Comparison of ENCODE assay signal across 9 mouse cellular contexts in genomic region chr2:155825904-155826629, GRCm38 (mm10). TPM values are rescaled to one million over a fixed set of nuclear protein-coding genes. Genes with fewer than 3 reads are reported as not detected.
DNase-seq lines count a peak whose midpoint lies in the region; ATAC-seq and TF ChIP-seq lines count a peak whose summit lies in the region.
"Had no signal": no experiment of that assay in that cellular context is flagged by ENCODE, and none has a peak within 500 bp of the region (broad histone marks: within the 10 kb centered on the region; RNA-seq: fewer than 3 reads in every experiment).

No protein-coding gene starts in this region.

- peaks cover 17% of the 10 kb centered on the region for H3K36me3 ChIP-seq in midbrain, embryonic 15.5 days (replicated peaks)

- intact Hi-C loops in left cerebral cortex, adult 2 months (cut with DNase I): no loop called here

- 3% methylated on average over 52 of the region's 52 CpGs for WGBS in midbrain, embryonic 15.5 days

- peaks cover 21% of the 10 kb centered on the region for H3K4me1 ChIP-seq in midbrain, embryonic 15.5 days

- peak; percentile 77 for ATAC-seq in erythroid progenitor cell, adult 5-6 weeks (replicated peaks; ENCODE audit: low FRiP score, poor library complexity, severe bottlenecking)
- ATAC-seq in midbrain, embryonic 15.5 days (replicated peaks): peak; percentile 1; the same call in 1 of the 2 replicates

- no peak for TF ChIP-seq CTCF in left cerebral cortex, adult 2 months (IDR thresholded peaks at IDR 0.05)

- H3K4me2 ChIP-seq in midbrain, embryonic 15.5 days: peak overlapping the region; percentile 85

- H3K27me3 ChIP-seq in midbrain, embryonic 15.5 days (replicated peaks): no peaks in the 10 kb centered on the region

- H3K4me3 ChIP-seq in left cerebral cortex, adult 2 months: peak overlapping the region; percentile 63
- H3K4me3 ChIP-seq in midbrain, embryonic 15.5 days: peak overlapping the region; percentile 71

- H3K9ac ChIP-seq in midbrain, embryonic 15.5 days: peak overlapping the region; percentile 60

- peak overlapping the region; percentile 77 for H3K27ac ChIP-seq in left cerebral cortex, adult 2 months
- H3K27ac ChIP-seq in midbrain, embryonic 15.5 days: peak overlapping the region; percentile 85

- DNase-seq in left cerebral cortex, adult 2 months (ENCODE audit: extremely low spot score in 1 of 2, low spot score in 2 of 2): no peak
- no peak for DNase-seq in left cerebral cortex, adult 8-10 months (ENCODE audit: low spot score in 2 of 2)
- DNase-seq in NIH3T3 (ENCODE audit: low read depth): peak; percentile 65
- DNase-seq in kidney, postnatal 10 days: peak; percentile 37
- no peak for DNase-seq in left cerebral cortex, adult 9 months (ENCODE audit: low spot score in 2 of 2)
- DNase-seq in urinary bladder, postnatal 14 days (ENCODE audit: low spot score): no peak

- no peaks in the 10 kb centered on the region for H3K9me3 ChIP-seq in midbrain, embryonic 15.5 days

RNA-seq across cellular contexts. Expression of gene Eif6, which starts 0.7 kb away (rescaled TPM):
- total RNA-seq in left cerebral cortex, adult 2 months (2021): 10 to 100 TPM; 67.0 to 71.0 TPM
- 10 to 100 TPM; 78.6 to 93.2 (median 86.3) TPM for total RNA-seq in left cerebral cortex, adult 8-10 months (2022)
- 68.1 and 91.0 TPM in 2 replicates for total RNA-seq in erythroid progenitor cell, adult 5-6 weeks (2015; ENCODE audit: low replicate concordance)
- 11.6 and 28.1 TPM in 2 replicates for total RNA-seq in erythroid progenitor cell, adult 5-6 weeks (2017; ENCODE audit: low replicate concordance)
- polyA plus RNA-seq in midbrain, embryonic 15.5 days (2015; fragmentation: Nextera tagmentation; extraction: Ambion mirVana): 140 and 156 TPM in 2 replicates

RNA-seq across cellular contexts. Expression of gene BC029722, which starts 6.8 kb away (rescaled TPM):
- total RNA-seq in left cerebral cortex, adult 2 months (2021): 10 to 100 TPM; 53.1 to 56.8 TPM
- total RNA-seq in left cerebral cortex, adult 8-10 months (2022): 10 to 100 TPM; 56.9 to 63.1 (median 60.3) TPM
- not detected in 2 replicates for total RNA-seq in erythroid progenitor cell, adult 5-6 weeks (2015; ENCODE audit: low replicate concordance)
- 0.77 and 1.6 TPM in 2 replicates for total RNA-seq in erythroid progenitor cell, adult 5-6 weeks (2017; ENCODE audit: low replicate concordance)
- 39.5 and 40.2 TPM in 2 replicates for polyA plus RNA-seq in midbrain, embryonic 15.5 days (2015; fragmentation: Nextera tagmentation; extraction: Ambion mirVana)

RNA-seq across cellular contexts. Expression of gene Fam83c, which starts 8.6 kb away (rescaled TPM):
- not detected for total RNA-seq in left cerebral cortex, adult 2 months (2021)
- total RNA-seq in left cerebral cortex, adult 8-10 months (2022): not detected
- total RNA-seq in erythroid progenitor cell, adult 5-6 weeks (2015; ENCODE audit: low replicate concordance): not detected in 2 replicates
- not detected in 2 replicates for total RNA-seq in erythroid progenitor cell, adult 5-6 weeks (2017; ENCODE audit: low replicate concordance)
- polyA plus RNA-seq in midbrain, embryonic 15.5 days (2015; fragmentation: Nextera tagmentation; extraction: Ambion mirVana): 0.54 and 0.60 TPM in 2 replicates
- total RNA-seq: hematopoietic stem cell, adult 5-6 weeks had no signal

RNA-seq across cellular contexts. Expression of gene Mmp24, which starts 50.9 kb away (rescaled TPM):
- total RNA-seq in left cerebral cortex, adult 2 months (2021): 10 to 100 TPM; 35.6 to 37.8 TPM
- total RNA-seq in left cerebral cortex, adult 8-10 months (2022): 10 to 100 TPM; 29.2 to 30.8 (median 29.9) TPM
- not detected in 2 replicates for total RNA-seq in erythroid progenitor cell, adult 5-6 weeks (2015; ENCODE audit: low replicate concordance)
- not detected in 2 replicates for total RNA-seq in erythroid progenitor cell, adult 5-6 weeks (2017; ENCODE audit: low replicate concordance)
- 19.3 and 21.6 TPM in 2 replicates for polyA plus RNA-seq in midbrain, embryonic 15.5 days (2015; fragmentation: Nextera tagmentation; extraction: Ambion mirVana)

Comparison
In these comparisons a context has a peak if more than half of its experiments do, and no peak if none do; other contexts are left out.
1. DNase-seq: peak in NIH3T3 (single experiment) and kidney, postnatal 10 days (single experiment); none in left cerebral cortex, adult 2 months (0 of 2), left cerebral cortex, adult 8-10 months (0 of 2), left cerebral cortex, adult 9 months (0 of 2) and urinary bladder, postnatal 14 days (single experiment).
2. RNA of gene BC029722, which starts 6.8 kb away (total RNA-seq): 56.9 to 63.1 TPM in left cerebral cortex, adult 8-10 months and 53.1 to 56.8 TPM in left cerebral cortex, adult 2 months; 0.77 to 1.6 TPM in erythroid progenitor cell, adult 5-6 weeks; every median in the first group is over 10 times any median in the second.